Mouse (Mus musculus) retina, adult 2 months (tissue): ENCODE measurements around the gene Gdi1.
A peak's percentile ranks its signal among the peaks of the same experiment; 100 is the strongest.
"Not testable (repeated sequence)": the region's sequence is repeated elsewhere in the genome, so short reads cannot be mapped to it uniquely, and the experiment has no call there.

Experiments used
- DNase-seq: peaks from one replicate; pipeline ENCODE4 v3.0.0-alpha.2; 2012; ENCODE audit warnings: low read depth, low spot score

Gdi1 gene

GRCm38 (mm10) chrX:74329215-74329671, 24.4 kb downstream of the Gdi1 start:
- DNase-seq: no peak

GRCm38 (mm10) chrX:74330166-74330930, 25.6 kb downstream of the Gdi1 start:
- DNase-seq: no peak

GRCm38 (mm10) chrX:74352645-74353466, 48.1 kb downstream of the Gdi1 start:
- DNase-seq: no peak

GRCm38 (mm10) chrX:74353467-74353770, 48.6 kb downstream of the Gdi1 start, which contains the start of gene Lage3:
Lage3 (minus strand) TSS chrX:74353618.
- DNase-seq: peak; percentile 60

GRCm38 (mm10) chrX:74357069-74357468, 52.3 kb downstream of the Gdi1 start:
- DNase-seq: not testable (repeated sequence)

- DNase-seq: no peak
Measured at GRCm38 (mm10) chrX:74359171-74359570, 54.4 kb downstream of the Gdi1 start.
